Mouse (Mus musculus) heart, adult 2 months (tissue): ENCODE results near the gene Vars. TPM values are rescaled to one million over a fixed set of nuclear protein-coding genes. Genes with fewer than 3 reads are reported as not detected.

Source experiments
- DNase-seq, 2 experiments: peaks; one replicate each; pipeline ENCODE4 v3.0.0; 2021
- H3K27ac ChIP-seq: fragments of 200-600 bp; 2 replicates; pipeline ENCODE4 v1.8.1; 2022
- H3K27me3 ChIP-seq: fragments of 200-500 bp; 2 replicates; pipeline ENCODE4 v1.6.1; 2012; ENCODE audit warnings: mild to moderate bottlenecking, low read length, inconsistent platforms, mixed read lengths; ENCODE audit not compliant: control insufficient read depth, insufficient read depth
- H3K36me3 ChIP-seq: fragments of 200-500 bp; 2 replicates; pipeline ENCODE4 v1.6.1; 2012; ENCODE audit warnings: low read length, inconsistent platforms; ENCODE audit not compliant: control insufficient read depth, insufficient read depth
- H3K4me1 ChIP-seq: fragments of 200-500 bp; 2 replicates; pipeline ENCODE4 v1.6.1; 2011; ENCODE audit warnings: low read length; ENCODE audit not compliant: control insufficient read depth, insufficient read depth
- H3K4me3 ChIP-seq: fragments of 200-600 bp; 2 replicates; pipeline ENCODE4 v1.8.1; 2022
- H3K79me2 ChIP-seq: fragments of 200-500 bp; replicated peaks from 2 replicates; pipeline ENCODE4 v1.6.1; 2012; ENCODE audit warnings: mild to moderate bottlenecking, inconsistent platforms, low read length, moderate library complexity, mixed read lengths; ENCODE audit not compliant: control insufficient read depth, insufficient read depth
- H3K9ac ChIP-seq: fragments of 200-500 bp; 2 replicates; pipeline ENCODE4 v1.6.1; 2012; ENCODE audit warnings: low read depth, mild to moderate bottlenecking, control low read depth, inconsistent platforms, low read length, mixed read lengths
- CTCF ChIP-seq: fragments of 200-600 bp; IDR thresholded peaks from 2 replicates; pipeline ENCODE4 v1.8.1; 2022; ENCODE audit warnings: antibody characterized with exemption, mild to moderate bottlenecking, moderate library complexity
- EP300 ChIP-seq: fragments of 200-500 bp; IDR thresholded peaks from 2 replicates; pipeline ENCODE4 v1.6.1; 2011; ENCODE audit warnings: low read depth, low read length, control low read depth; ENCODE audit not compliant: insufficient read depth
- POLR2A ChIP-seq: fragments of 200-500 bp; IDR thresholded peaks from 2 replicates; pipeline ENCODE4 v1.6.1; 2011; ENCODE audit warnings: mild to moderate bottlenecking, low read depth, low read length, control low read depth; ENCODE audit not compliant: insufficient read depth
- WGBS: fragments of 180-500 bp; shearing (Covaris S2); methylation state at CpG from one replicate; pipeline ENCODE4 v1.1.7; 2018; 5-methylcytosine and 5-hydroxymethylcytosine counted together
- intact Hi-C: fragments of 180-260 bp; cut with DNase I; formaldehyde crosslinking; loops from one replicate; pipeline ENCODE4 v1.15.1; 2025
- polyA plus RNA-seq: library from polyadenylated mRNA; depleted of rRNA; stranded (reverse); fragments of >200 nt; gene quantifications from 2 replicates; pipeline ENCODE4 v1.2.3, GENCODE M21; 2012
- total RNA-seq, 2 experiments: library from RNA; stranded (reverse); gene quantifications; 2 replicates each; pipeline ENCODE4 v1.2.3; 2021

Gene Vars
- total and polyA plus RNA-seq, 3 experiments, result 27.0 to 39.2 (median 28.5) TPM

DNA sequence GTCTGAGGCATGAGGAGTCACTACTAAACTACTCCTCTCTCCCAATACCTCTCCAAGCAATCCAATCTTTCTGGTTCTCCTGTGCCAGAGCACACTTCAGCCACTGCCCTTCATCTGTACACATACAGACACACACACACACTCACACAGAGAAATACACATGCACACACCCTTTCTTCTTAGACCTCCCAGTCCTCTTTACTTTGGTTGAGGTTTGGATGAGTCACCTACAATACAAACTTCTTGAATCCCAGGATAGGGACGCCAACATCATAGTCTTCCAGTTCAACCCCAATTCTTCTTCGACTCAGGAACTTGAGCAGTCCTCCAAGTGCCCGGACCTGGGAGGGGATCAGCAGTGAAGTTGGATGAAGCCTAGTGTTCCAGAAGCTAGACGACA is 43.0 kb downstream of the Vars start:
- no peak for DNase-seq
- Histone ChIP-seq H3K9ac (no peak overlapping the region), H3K4me3 (no peak overlapping the region), H3K27ac (no peak overlapping the region), H3K36me3 (no peaks in the 10 kb centered on the region), H3K27me3 (no peaks in the 10 kb centered on the region), H3K79me2 (no peaks in the 10 kb centered on the region), H3K4me1 (peaks cover 8% of the 10 kb centered on the region)
- 45% methylated on average over 4 of the region's 4 CpGs for WGBS
- intact Hi-C loops, result no loop called here
- TF ChIP-seq CTCF (no peak), POLR2A (no peak), EP300 (no peak)

DNA sequence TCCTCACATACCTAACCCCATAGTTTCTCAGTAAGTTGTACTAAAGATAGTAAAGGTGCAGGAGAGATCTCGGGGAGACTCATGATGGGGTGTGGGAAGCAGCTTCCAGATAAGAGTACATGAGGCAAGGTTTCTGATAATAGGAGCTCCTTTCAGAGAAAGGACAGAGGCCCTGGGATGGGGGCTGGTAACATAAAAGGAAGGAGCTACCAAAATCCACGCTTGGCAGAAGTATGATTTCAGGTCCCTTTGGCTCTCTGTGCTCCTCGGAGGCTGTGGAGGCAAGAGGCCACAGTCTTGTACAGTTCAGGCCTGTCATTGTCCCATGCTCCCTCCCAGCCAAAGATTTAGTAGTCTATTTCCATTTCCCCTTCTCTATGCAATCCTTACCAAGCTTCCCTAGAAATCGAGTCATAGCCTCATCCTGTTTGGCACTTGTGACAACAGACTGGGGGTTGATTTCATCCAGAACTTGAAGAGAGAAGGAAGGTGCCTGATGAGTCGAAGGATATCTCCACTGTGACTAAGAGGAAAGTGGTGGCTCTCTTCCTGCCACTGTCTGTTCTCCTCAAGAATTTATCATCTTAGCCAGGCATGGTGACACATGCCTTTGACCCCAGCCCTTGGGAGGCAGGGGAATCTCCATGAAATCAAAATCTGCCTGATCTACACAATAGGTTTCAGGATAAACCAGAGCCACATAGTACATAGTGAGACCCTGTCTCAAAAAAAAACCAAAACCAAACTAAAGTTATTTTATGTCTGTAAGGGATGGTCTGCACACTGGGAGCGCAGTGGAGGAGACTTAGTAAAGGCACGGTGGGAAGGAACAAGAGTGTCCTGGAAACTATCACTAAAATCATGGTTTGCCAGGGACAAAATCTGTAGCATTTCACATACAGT is 44.4 kb downstream of the Vars start:
- no peak overlapping the region for H3K9ac ChIP-seq
- intact Hi-C loops, result no loop called here
- H3K27me3 ChIP-seq, result no peaks in the 10 kb centered on the region
- TF ChIP-seq EP300, result no peak
- TF ChIP-seq POLR2A, result no peak
- TF ChIP-seq CTCF, result no peak
- H3K79me2 ChIP-seq, result no peaks in the 10 kb centered on the region
- H3K36me3 ChIP-seq, result no peaks in the 10 kb centered on the region
- H3K4me1 ChIP-seq, result peaks cover 9% of the 10 kb centered on the region
- H3K27ac ChIP-seq, result no peak overlapping the region; the same call in 1 of the 2 replicates
- no peak overlapping the region for H3K4me3 ChIP-seq
- DNase-seq, result no peak
- WGBS, result 59% methylated on average over 7 of the region's 7 CpGs

DNA sequence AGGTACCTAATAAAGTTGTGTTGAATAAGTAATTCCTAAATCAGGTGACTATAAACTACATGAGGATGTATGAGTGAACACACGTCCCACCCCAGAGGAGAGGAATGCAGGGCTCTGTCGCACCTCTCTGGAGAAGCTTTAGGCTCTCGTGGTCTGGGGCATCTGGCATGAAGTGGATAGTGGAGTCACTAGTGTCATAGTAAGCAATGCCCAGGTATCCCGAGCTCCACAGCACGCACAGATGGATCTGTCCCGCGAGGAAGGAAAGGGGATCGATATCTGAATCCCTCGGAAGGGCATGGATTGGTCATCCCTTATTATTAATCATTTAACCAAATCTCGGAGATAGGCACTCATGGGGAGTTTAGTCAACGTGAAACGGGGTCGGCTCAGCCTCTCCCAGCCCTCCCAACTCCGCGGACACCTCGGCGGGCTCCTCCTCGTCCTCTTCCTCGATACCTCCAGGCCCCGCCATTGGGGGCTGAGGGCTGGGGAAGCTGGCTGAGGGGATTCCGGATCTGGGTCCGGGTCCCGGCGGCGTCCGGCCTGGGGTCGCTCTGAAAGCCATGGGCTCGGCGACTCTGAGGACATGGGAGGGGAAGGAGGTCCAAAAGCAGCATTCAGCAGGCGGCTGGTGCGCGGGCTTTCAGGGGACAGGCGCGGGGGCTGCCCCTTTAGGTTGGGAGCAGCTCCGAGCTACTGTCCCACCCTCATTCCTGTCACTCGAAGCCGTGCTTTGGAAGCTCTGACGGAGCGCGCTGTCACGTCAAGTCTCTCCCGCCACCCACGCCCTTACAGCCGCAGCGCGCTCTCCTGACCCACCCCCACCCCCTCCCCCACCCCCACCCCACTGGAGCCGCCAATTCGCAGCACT is 45.3 kb downstream of the Vars start:
- DNase-seq, result no peak
- H3K9ac ChIP-seq, result peak overlapping the region; percentile 74
- 4% methylated on average over 47 of the region's 48 CpGs for WGBS
- peak overlapping the region; percentile 45 for H3K4me3 ChIP-seq
- H3K4me1 ChIP-seq, result peaks cover 9% of the 10 kb centered on the region
- intact Hi-C loops, result loop anchor here (2.0 kb wide), 1 partner anchor 23 kb away; no protein-coding TSS in a partner anchor
- TF ChIP-seq POLR2A (peak; percentile 60; the same call in 1 of the 2 replicates), EP300 (no peak), CTCF (no peak)
- peak overlapping the region; percentile 80 for H3K27ac ChIP-seq
- H3K79me2 ChIP-seq, result no peaks in the 10 kb centered on the region
- H3K36me3 ChIP-seq, result no peaks in the 10 kb centered on the region
- no peaks in the 10 kb centered on the region for H3K27me3 ChIP-seq

DNA sequence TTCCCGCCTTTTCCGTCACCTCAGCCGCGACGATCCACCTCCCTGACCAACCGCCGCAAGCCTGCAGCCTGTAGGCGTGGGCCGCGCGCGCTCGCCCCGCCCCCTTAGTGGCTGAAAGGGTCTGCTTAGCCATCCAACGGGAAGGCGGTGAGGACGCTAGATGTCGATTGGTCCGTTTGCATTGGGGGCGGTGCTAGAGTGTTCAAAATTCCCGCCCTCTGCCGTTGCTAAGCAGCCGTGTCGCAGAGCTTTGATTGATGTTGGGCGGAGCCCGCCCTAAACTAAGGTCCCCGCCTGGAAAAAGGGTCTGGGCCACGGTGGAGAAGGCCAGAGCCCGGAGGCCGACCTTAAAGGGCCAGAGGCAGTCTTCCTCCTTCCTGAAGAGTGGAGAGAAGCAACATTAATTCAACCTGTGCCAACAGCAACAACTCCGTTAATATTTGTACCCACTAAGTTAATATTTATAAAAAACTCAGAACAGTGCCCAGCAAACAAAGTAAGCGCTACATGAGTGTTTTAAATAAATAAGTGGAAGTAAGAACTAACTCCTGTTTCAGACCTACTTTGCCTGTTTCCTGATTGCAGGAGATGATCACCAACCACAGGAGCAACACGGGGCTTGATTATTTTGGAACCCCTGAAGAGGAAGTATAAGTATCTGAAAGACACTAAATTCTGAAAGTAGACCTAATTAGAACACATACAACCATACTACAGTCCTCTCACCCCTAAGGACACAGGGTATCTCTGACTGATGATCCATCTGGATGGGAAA is 46.1 kb downstream of the Vars start, which contains the start of gene Msh5:
Gene Msh5, minus strand, starts transcription at position 65 of the 775 bp plus-strand sequence.
- intact Hi-C loops, result loop anchor here (2.0 kb wide), 1 partner anchor 24 kb away; no protein-coding TSS in a partner anchor
- H3K4me1 ChIP-seq, result peaks cover 9% of the 10 kb centered on the region
- 2% methylated on average over 33 of the region's 33 CpGs for WGBS
- DNase-seq, result peak; percentile 97 to 98
- TF ChIP-seq CTCF (no peak), POLR2A (peak; percentile 59; the same call in 1 of the 2 replicates), EP300 (0 out of 2 replicates have a peak, but pooled peaks have one; percentile 25)
- peak within 1 kb of the TSS; percentile 74 for H3K9ac ChIP-seq
- peak within 1 kb of the TSS; percentile 45 for H3K4me3 ChIP-seq
- H3K36me3 ChIP-seq, result no peaks in the 10 kb centered on the region
- H3K27ac ChIP-seq, result peak within 1 kb of the TSS; percentile 85
- H3K27me3 ChIP-seq, result no peaks in the 10 kb centered on the region
- H3K79me2 ChIP-seq, result no peaks in the 10 kb centered on the region

DNA sequence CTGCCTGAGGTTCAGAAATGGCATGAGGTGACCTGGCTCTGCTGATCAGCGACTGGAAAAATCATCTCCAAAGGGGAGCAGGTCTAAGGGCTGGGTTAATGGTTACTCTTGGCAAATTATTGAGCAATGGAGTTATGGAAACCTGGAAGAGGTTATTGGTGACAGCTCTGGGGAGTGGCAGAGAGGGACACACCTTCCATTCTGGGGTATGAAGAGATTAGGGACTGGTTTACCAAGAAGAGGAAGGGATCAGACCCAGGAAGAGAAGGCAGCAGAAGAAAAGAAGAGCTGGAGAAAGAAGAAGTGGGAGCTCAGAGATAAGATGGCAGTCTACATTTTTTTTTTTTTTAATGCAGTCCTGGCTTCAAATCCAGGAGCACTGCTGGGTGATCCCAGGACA is 46.9 kb downstream of the Vars start:
- H3K4me1 ChIP-seq, result peaks cover 14% of the 10 kb centered on the region
- no peaks in the 10 kb centered on the region for H3K27me3 ChIP-seq
- intact Hi-C loops, result loop anchor here (2.0 kb wide), 1 partner anchor 25 kb away; no protein-coding TSS in a partner anchor
- TF ChIP-seq EP300, result no peak
- TF ChIP-seq POLR2A, result no peak
- no peak for TF ChIP-seq CTCF
- no peak for DNase-seq
- H3K9ac ChIP-seq, result peak overlapping the region; percentile 39; the same call in 1 of the 2 replicates
- H3K36me3 ChIP-seq, result no peaks in the 10 kb centered on the region
- 37% methylated on average over 1 of the region's 1 CpGs for WGBS
- H3K79me2 ChIP-seq, result no peaks in the 10 kb centered on the region
- H3K27ac ChIP-seq, result peak overlapping the region; percentile 85
- no peak overlapping the region for H3K4me3 ChIP-seq
